Mouse (Mus musculus): ENCODE results near the gene Polr3gl. TPM values are rescaled to one million over a fixed set of nuclear protein-coding genes. Genes with fewer than 3 reads are reported as not detected.
A peak's percentile ranks its signal among the peaks of the same experiment; 100 is the strongest.

Polr3gl gene
- polyA plus RNA-seq, 2 experiments, result 11.9 to 51.7 TPM

GRCm38 (mm10) chr3:96555041-96555596, 38.9 kb downstream of the Polr3gl start:
- no peak overlapping the region for H3K9ac ChIP-seq (ENCODE audit: low read depth, low read length, severe bottlenecking)
- H3K9me3 ChIP-seq (ENCODE audit: control insufficient read depth, low read length), result no peaks in the 10 kb centered on the region
- ATAC-seq (ENCODE audit: low FRiP score, low read depth), result 0 out of 2 replicates have a peak, but pooled peaks have one; percentile 16
- H3K4me2 ChIP-seq (replicated peaks; ENCODE audit: low read depth, low read length, severe bottlenecking), result no peak overlapping the region
- H3K36me3 ChIP-seq (ENCODE audit: control insufficient read depth, insufficient read depth, low read length), result peaks cover 9% of the 10 kb centered on the region
- peak overlapping the region; percentile 55 for H3K27ac ChIP-seq (replicated peaks; ENCODE audit: low read depth, low read length)
- WGBS, result 33% methylated on average over 12 of the region's 12 CpGs
- H3K4me1 ChIP-seq (ENCODE audit: control insufficient read depth, insufficient read depth, low read length), result peaks cover 28% of the 10 kb centered on the region
- no peaks in the 10 kb centered on the region for H3K27me3 ChIP-seq (ENCODE audit: control insufficient read depth, insufficient read depth, low read length)
- no peak for TF ChIP-seq POLR2A (IDR thresholded peaks at IDR 0.05; ENCODE audit: borderline replicate concordance, extremely low read depth, insufficient read depth, insufficient read length)
- H3K4me3 ChIP-seq (replicated peaks; ENCODE audit: low read length), result no peak overlapping the region
- DNase-seq (ENCODE audit: low spot score), result peak; percentile 75

GRCm38 (mm10) chr3:96554251-96554650, 39.7 kb downstream of the Polr3gl start:
- Histone ChIP-seq H3K4me3 (replicated peaks; ENCODE audit: low read length) (no peak overlapping the region), H3K36me3 (ENCODE audit: control insufficient read depth, insufficient read depth, low read length) (0 out of 2 replicates have a peak, but pooled peaks cover under 1% of the 10 kb centered on the region), H3K27ac (replicated peaks; ENCODE audit: low read depth, low read length) (no peak overlapping the region), H3K4me1 (ENCODE audit: control insufficient read depth, insufficient read depth, low read length) (peaks cover 20% of the 10 kb centered on the region), H3K27me3 (ENCODE audit: control insufficient read depth, insufficient read depth, low read length) (no peaks in the 10 kb centered on the region), H3K4me2 (replicated peaks; ENCODE audit: low read depth, low read length, severe bottlenecking) (no peak overlapping the region), H3K9me3 (ENCODE audit: control insufficient read depth, low read length) (no peaks in the 10 kb centered on the region), H3K9ac (ENCODE audit: low read depth, low read length, severe bottlenecking) (no peak overlapping the region)
- no peak for ATAC-seq (ENCODE audit: low FRiP score, low read depth)
- no peak for TF ChIP-seq POLR2A (IDR thresholded peaks at IDR 0.05; ENCODE audit: borderline replicate concordance, extremely low read depth, insufficient read depth, insufficient read length)
- no peak for DNase-seq (ENCODE audit: low spot score)
- 84% methylated on average over 6 of the region's 6 CpGs for WGBS

GRCm38 (mm10) chr3:96553601-96554000, 40.4 kb downstream of the Polr3gl start:
- DNase-seq (ENCODE audit: low spot score), result no peak
- no peaks in the 10 kb centered on the region for H3K27me3 ChIP-seq (ENCODE audit: control insufficient read depth, insufficient read depth, low read length)
- H3K4me2 ChIP-seq (replicated peaks; ENCODE audit: low read depth, low read length, severe bottlenecking), result no peak overlapping the region
- H3K27ac ChIP-seq (replicated peaks; ENCODE audit: low read depth, low read length), result no peak overlapping the region
- no peaks in the 10 kb centered on the region for H3K9me3 ChIP-seq (ENCODE audit: control insufficient read depth, low read length)
- no peak for ATAC-seq (ENCODE audit: low FRiP score, low read depth)
- H3K36me3 ChIP-seq (ENCODE audit: control insufficient read depth, insufficient read depth, low read length), result no peaks in the 10 kb centered on the region
- no peak overlapping the region for H3K4me3 ChIP-seq (replicated peaks; ENCODE audit: low read length)
- WGBS, result 65% methylated on average over 6 of the region's 6 CpGs
- H3K9ac ChIP-seq (ENCODE audit: low read depth, low read length, severe bottlenecking), result no peak overlapping the region
- H3K4me1 ChIP-seq (ENCODE audit: control insufficient read depth, insufficient read depth, low read length), result peaks cover 19% of the 10 kb centered on the region
- TF ChIP-seq POLR2A (IDR thresholded peaks at IDR 0.05; ENCODE audit: borderline replicate concordance, extremely low read depth, insufficient read depth, insufficient read length), result no peak

- DNase-seq (ENCODE audit: low spot score), result no peak
- Histone ChIP-seq H3K4me2 (replicated peaks; ENCODE audit: low read depth, low read length, severe bottlenecking) (no peak overlapping the region), H3K9ac (ENCODE audit: low read depth, low read length, severe bottlenecking) (peak overlapping the region; percentile 9; the same call in 1 of the 2 replicates), H3K36me3 (ENCODE audit: control insufficient read depth, insufficient read depth, low read length) (no peaks in the 10 kb centered on the region), H3K27me3 (ENCODE audit: control insufficient read depth, insufficient read depth, low read length) (no peaks in the 10 kb centered on the region), H3K9me3 (ENCODE audit: control insufficient read depth, low read length) (no peaks in the 10 kb centered on the region), H3K4me1 (ENCODE audit: control insufficient read depth, insufficient read depth, low read length) (peaks cover 17% of the 10 kb centered on the region), H3K4me3 (replicated peaks; ENCODE audit: low read length) (no peak overlapping the region), H3K27ac (replicated peaks; ENCODE audit: low read depth, low read length) (no peak overlapping the region)
- no peak for TF ChIP-seq POLR2A (IDR thresholded peaks at IDR 0.05; ENCODE audit: borderline replicate concordance, extremely low read depth, insufficient read depth, insufficient read length)
- 67% methylated on average over 7 of the region's 7 CpGs for WGBS
- ATAC-seq (ENCODE audit: low FRiP score, low read depth), result no peak
These were observed 42.1 kb downstream of the Polr3gl start for GRCm38 (mm10) chr3:96551890-96552289.

- TF ChIP-seq POLR2A (IDR thresholded peaks at IDR 0.05; ENCODE audit: borderline replicate concordance, extremely low read depth, insufficient read depth, insufficient read length), result no peak
These were observed 42.8 kb downstream of the Polr3gl start for GRCm38 (mm10) chr3:96551203-96551602.

More at GRCm38 (mm10) chr3:96551203-96551602, 42.8 kb downstream of the Polr3gl start:
- H3K9ac ChIP-seq (ENCODE audit: low read depth, low read length, severe bottlenecking), result peak overlapping the region; percentile 9; the same call in 1 of the 2 replicates
- no peak overlapping the region for H3K27ac ChIP-seq (replicated peaks; ENCODE audit: low read depth, low read length)
- peaks cover 11% of the 10 kb centered on the region for H3K4me1 ChIP-seq (ENCODE audit: control insufficient read depth, insufficient read depth, low read length)
- peak; percentile 78 for DNase-seq (ENCODE audit: low spot score)
- WGBS, result 18% methylated on average over 8 of the region's 8 CpGs
- H3K9me3 ChIP-seq (ENCODE audit: control insufficient read depth, low read length), result no peaks in the 10 kb centered on the region
- no peak for ATAC-seq (ENCODE audit: low FRiP score, low read depth)
- no peaks in the 10 kb centered on the region for H3K27me3 ChIP-seq (ENCODE audit: control insufficient read depth, insufficient read depth, low read length)
- H3K4me2 ChIP-seq (replicated peaks; ENCODE audit: low read depth, low read length, severe bottlenecking), result no peak overlapping the region
- no peak overlapping the region for H3K4me3 ChIP-seq (replicated peaks; ENCODE audit: low read length)
- H3K36me3 ChIP-seq (ENCODE audit: control insufficient read depth, insufficient read depth, low read length), result no peaks in the 10 kb centered on the region
